Mouse (Mus musculus): Measurements from ENCODE around the gene Bcam. TPM values are rescaled to one million over a fixed set of nuclear protein-coding genes. Genes with fewer than 3 reads are reported as not detected.

Gene Bcam
- polyA plus RNA-seq, 1 experiment from 2014 or later = 17.5 TPM

DNA sequence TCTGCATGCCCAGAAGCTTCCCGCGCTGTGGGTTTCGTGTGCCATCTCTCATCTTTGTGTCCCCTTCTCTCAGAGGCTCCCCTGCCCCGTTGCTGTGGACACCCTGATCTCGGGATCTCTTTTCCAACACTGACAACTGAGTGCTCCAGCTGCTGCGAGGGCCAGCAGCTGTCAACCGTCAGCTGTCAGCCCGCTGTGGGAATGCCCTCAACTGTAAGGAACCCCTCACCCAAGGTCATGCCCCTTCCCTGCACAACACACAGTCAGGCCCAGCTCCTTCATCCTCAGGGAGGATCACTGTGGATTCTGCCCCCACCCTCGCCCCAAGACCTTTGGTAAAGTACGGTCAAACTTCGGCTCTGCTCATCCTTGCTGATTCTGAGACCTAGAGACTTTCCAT, 8.5 kb downstream of the Bcam start:
- H3K27ac ChIP-seq = no peak overlapping the region
- H3K27me3 ChIP-seq (ENCODE audit: control insufficient read depth, insufficient read depth, low read length) = no peaks in the 10 kb centered on the region
- no peaks in the 10 kb centered on the region for H3K9me3 ChIP-seq (ENCODE audit: control insufficient read depth, low read length)
- H3K4me1 ChIP-seq (replicated peaks; ENCODE audit: control insufficient read depth, insufficient read depth, low read length) = no peaks in the 10 kb centered on the region
- H3K4me3 ChIP-seq (replicated peaks; ENCODE audit: low read length) = no peak overlapping the region
- no peak overlapping the region for H3K4me2 ChIP-seq (replicated peaks)
- WGBS = 83% methylated on average over 11 of the region's 11 CpGs
- H3K9ac ChIP-seq = no peak overlapping the region
- no peak for ATAC-seq (ENCODE audit: low FRiP score)
- H3K36me3 ChIP-seq (replicated peaks; ENCODE audit: control insufficient read depth, insufficient read depth) = no peaks in the 10 kb centered on the region; the same call in 1 of the 2 replicates
- DNase-seq (ENCODE audit: low spot score) = no peak

DNA sequence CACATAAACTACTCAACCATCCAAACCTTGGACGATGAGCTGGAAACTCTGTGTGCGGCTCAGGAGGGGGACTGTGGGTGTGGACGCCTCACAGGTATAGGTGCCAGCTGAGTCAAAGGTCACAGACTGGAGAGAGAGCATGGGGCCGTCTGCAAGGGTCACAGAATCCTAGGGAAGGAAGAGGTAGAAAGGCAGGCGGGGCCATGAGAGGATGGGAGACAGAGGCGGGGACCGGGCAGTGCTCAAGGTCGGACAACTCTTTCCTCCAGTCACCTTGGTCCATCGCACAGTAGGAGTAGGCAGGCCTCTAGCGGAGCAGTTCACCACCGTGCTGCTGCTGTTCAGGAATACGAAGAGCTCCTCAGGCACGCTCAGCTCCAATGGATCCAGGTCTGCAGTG, 10.8 kb downstream of the Bcam start:
- ATAC-seq (ENCODE audit: low FRiP score) = no peak

DNA sequence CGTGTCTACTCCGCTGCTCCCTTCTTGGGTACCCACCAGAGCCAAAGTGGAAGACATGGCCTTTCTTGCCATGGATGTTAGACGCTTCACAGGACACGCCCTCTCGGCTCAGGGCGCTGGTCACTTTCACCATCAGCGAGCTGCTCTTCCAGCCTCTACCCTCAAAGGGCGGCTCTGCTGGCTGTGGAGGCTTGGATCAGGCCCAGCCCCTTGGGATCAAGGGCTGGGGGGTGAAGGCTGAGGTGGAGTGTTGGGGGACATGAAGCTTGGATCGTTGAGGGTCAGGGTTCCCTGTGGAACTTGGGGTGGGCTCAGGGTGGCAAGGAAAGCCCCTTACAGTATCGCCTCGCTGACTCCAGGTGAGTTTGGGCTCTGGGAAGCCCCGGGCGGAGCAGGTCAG, 12.2 kb downstream of the Bcam start:
- Histone ChIP-seq H3K9ac (no peak overlapping the region), H3K4me3 (replicated peaks; ENCODE audit: low read length) (no peak overlapping the region), H3K4me2 (replicated peaks) (no peak overlapping the region), H3K9me3 (ENCODE audit: control insufficient read depth, low read length) (no peaks in the 10 kb centered on the region), H3K27me3 (ENCODE audit: control insufficient read depth, insufficient read depth, low read length) (no peaks in the 10 kb centered on the region), H3K4me1 (replicated peaks; ENCODE audit: control insufficient read depth, insufficient read depth, low read length) (no peaks in the 10 kb centered on the region), H3K36me3 (replicated peaks; ENCODE audit: control insufficient read depth, insufficient read depth) (no peaks in the 10 kb centered on the region; the same call in 1 of the 2 replicates), H3K27ac (no peak overlapping the region)
- DNase-seq (ENCODE audit: low spot score) (no peak), ATAC-seq (ENCODE audit: low FRiP score) (no peak)
- WGBS = 89% methylated on average over 13 of the region's 13 CpGs

More for the DNA sequence above, 10.8 kb downstream of the Bcam start:
- Histone ChIP-seq H3K4me2 (replicated peaks) (no peak overlapping the region), H3K36me3 (replicated peaks; ENCODE audit: control insufficient read depth, insufficient read depth) (no peaks in the 10 kb centered on the region; the same call in 1 of the 2 replicates), H3K9ac (no peak overlapping the region), H3K27me3 (ENCODE audit: control insufficient read depth, insufficient read depth, low read length) (no peaks in the 10 kb centered on the region), H3K9me3 (ENCODE audit: control insufficient read depth, low read length) (no peaks in the 10 kb centered on the region), H3K27ac (no peak overlapping the region), H3K4me1 (replicated peaks; ENCODE audit: control insufficient read depth, insufficient read depth, low read length) (no peaks in the 10 kb centered on the region), H3K4me3 (replicated peaks; ENCODE audit: low read length) (no peak overlapping the region)
- WGBS = 91% methylated on average over 13 of the region's 13 CpGs
- DNase-seq (ENCODE audit: low spot score) = no peak

DNA sequence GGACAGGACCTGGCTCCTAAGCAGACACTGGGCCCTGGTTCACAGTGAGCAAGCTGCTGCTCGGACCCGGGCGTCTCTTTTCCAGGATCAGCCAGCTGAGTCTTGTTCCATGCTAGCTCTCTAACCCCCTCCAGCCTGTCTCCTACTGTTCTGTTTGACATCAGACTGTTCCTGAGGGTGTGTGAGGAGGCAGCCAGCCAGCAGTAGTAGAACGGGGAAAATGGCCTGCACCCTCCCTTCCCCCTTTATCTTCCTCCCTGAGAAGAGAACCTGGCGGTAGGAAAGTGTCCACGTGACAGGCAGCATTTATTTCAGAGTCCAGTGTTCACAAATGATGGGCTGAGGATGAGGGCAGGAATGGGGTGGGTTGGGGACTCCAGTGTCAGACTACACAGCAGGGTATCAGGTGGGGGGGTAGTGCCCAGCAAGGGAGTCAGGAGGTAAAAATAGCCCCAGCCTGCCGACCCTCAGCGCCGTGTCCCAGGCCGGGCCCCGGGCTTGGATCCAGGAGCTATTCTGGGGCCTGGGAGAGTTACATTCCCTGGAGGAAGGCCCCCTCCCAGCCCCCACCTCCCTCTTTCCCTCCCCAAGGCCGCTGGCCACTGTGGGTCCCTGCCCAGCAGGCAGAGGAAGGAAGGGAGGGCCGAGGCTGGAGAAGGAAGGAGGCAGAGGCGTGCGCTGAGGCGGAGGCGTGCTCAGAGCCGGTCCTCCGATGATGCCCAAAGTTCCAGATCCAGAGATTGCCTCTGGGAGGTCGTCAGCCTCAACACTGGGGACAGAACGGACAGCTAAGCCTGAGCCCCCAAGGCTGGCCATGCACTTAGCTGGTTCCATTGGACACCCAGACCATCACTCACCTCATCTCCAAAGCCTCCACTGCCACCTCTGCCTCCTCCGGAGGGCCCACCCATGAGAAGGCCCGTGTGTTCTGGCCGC, 14.7 kb downstream of the Bcam start:
- WGBS = 72% methylated on average over 23 of the region's 24 CpGs
- no peak overlapping the region for H3K9ac ChIP-seq
- no peak for ATAC-seq (ENCODE audit: low FRiP score)
- no peaks in the 10 kb centered on the region for H3K9me3 ChIP-seq (ENCODE audit: control insufficient read depth, low read length)
- H3K27ac ChIP-seq = no peak overlapping the region
- no peaks in the 10 kb centered on the region; the same call in 1 of the 2 replicates for H3K36me3 ChIP-seq (replicated peaks; ENCODE audit: control insufficient read depth, insufficient read depth)
- H3K27me3 ChIP-seq (ENCODE audit: control insufficient read depth, insufficient read depth, low read length) = no peaks in the 10 kb centered on the region
- no peak overlapping the region for H3K4me3 ChIP-seq (replicated peaks; ENCODE audit: low read length)
- no peaks in the 10 kb centered on the region for H3K4me1 ChIP-seq (replicated peaks; ENCODE audit: control insufficient read depth, insufficient read depth, low read length)
- no peak overlapping the region for H3K4me2 ChIP-seq (replicated peaks)
- DNase-seq (ENCODE audit: low spot score) = no peak

DNA sequence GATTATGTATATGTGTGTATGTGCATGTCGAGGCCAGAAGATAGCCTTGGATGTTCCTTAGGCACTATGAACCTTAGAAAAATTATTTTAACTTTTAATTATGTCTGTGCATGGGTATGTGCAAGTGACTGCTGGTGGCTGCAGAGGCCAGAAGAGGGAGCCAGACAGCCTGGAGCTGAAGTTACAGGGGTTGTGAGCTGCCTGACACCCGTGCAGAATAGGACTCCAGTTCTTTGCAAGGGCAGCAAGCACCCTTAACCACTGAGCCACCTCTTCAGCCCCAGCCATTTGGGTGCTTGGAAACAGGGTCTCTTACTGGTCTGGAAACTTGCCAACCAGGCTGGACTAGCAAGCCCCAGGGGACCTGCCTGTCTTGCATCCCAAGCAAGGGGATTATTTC, 15.8 kb downstream of the Bcam start:
- Histone ChIP-seq H3K36me3 (replicated peaks; ENCODE audit: control insufficient read depth, insufficient read depth) (no peaks in the 10 kb centered on the region), H3K4me2 (replicated peaks) (no peak overlapping the region), H3K9ac (no peak overlapping the region), H3K4me3 (replicated peaks; ENCODE audit: low read length) (no peak overlapping the region), H3K4me1 (replicated peaks; ENCODE audit: control insufficient read depth, insufficient read depth, low read length) (peaks cover 6% of the 10 kb centered on the region; the same call in 1 of the 2 replicates), H3K27ac (no peak overlapping the region), H3K27me3 (ENCODE audit: control insufficient read depth, insufficient read depth, low read length) (no peaks in the 10 kb centered on the region), H3K9me3 (ENCODE audit: control insufficient read depth, low read length) (no peaks in the 10 kb centered on the region)
- ATAC-seq (ENCODE audit: low FRiP score) (no peak), DNase-seq (ENCODE audit: low spot score) (no peak)
- WGBS = 97% methylated on average over 2 of the region's 2 CpGs

DNA sequence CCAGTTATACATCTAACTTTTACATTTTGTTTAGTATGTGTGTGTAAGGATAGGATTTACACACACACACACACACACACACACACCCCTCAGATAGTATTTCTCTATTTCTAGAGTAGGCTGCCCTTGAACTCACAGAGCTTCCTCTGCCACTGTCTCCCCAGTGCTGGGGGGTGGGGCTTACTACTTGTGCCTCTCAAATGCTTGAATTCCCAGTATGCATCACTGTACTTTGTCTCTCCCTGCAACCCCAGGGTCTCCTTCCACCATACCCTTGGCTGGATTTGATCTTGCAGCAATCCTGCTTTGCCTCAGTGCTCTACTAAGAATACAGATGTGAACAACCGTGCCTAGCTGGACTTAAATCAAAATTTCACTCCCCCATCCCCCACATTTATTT, 16.8 kb downstream of the Bcam start:
- Histone ChIP-seq H3K4me1 (replicated peaks; ENCODE audit: control insufficient read depth, insufficient read depth, low read length) (peaks cover 6% of the 10 kb centered on the region; the same call in 1 of the 2 replicates), H3K36me3 (replicated peaks; ENCODE audit: control insufficient read depth, insufficient read depth) (no peaks in the 10 kb centered on the region), H3K9me3 (ENCODE audit: control insufficient read depth, low read length) (no peaks in the 10 kb centered on the region), H3K9ac (no peak overlapping the region), H3K4me3 (replicated peaks; ENCODE audit: low read length) (no peak overlapping the region), H3K27me3 (ENCODE audit: control insufficient read depth, insufficient read depth, low read length) (no peaks in the 10 kb centered on the region), H3K27ac (no peak overlapping the region), H3K4me2 (replicated peaks) (no peak overlapping the region)
- WGBS = 88% methylated on average over 1 of the region's 1 CpGs
- no peak for ATAC-seq (ENCODE audit: low FRiP score)
- no peak for DNase-seq (ENCODE audit: low spot score)

DNA sequence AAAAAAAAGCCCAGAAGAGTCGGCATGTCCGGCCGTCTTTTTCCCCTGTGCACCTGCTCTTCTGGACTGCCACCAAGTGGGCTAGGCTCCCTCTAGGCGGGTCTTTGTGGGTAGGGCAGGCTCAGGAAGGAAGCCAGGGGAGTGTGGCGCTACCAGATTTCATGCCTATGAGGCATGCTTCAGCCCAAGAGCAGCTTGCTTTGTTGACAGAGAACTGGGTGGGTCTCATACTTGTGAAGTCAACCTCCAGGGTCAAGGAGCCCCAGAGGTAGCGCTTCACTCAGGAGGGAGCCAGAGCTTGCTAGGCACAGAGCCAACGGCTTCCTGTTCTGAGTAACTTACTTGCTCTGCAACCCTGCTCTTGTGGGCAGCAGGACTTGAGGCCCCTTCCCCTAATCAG, 17.2 kb downstream of the Bcam start:
- H3K4me1 ChIP-seq (replicated peaks; ENCODE audit: control insufficient read depth, insufficient read depth, low read length) = peaks cover 6% of the 10 kb centered on the region; the same call in 1 of the 2 replicates
- no peak for ATAC-seq (ENCODE audit: low FRiP score)
- no peak overlapping the region for H3K4me3 ChIP-seq (replicated peaks; ENCODE audit: low read length)
- no peaks in the 10 kb centered on the region for H3K27me3 ChIP-seq (ENCODE audit: control insufficient read depth, insufficient read depth, low read length)
- no peak overlapping the region for H3K27ac ChIP-seq
- no peaks in the 10 kb centered on the region for H3K36me3 ChIP-seq (replicated peaks; ENCODE audit: control insufficient read depth, insufficient read depth)
- no peak for DNase-seq (ENCODE audit: low spot score)
- H3K4me2 ChIP-seq (replicated peaks) = no peak overlapping the region
- 79% methylated on average over 7 of the region's 7 CpGs for WGBS
- no peaks in the 10 kb centered on the region for H3K9me3 ChIP-seq (ENCODE audit: control insufficient read depth, low read length)
- H3K9ac ChIP-seq = no peak overlapping the region

DNA sequence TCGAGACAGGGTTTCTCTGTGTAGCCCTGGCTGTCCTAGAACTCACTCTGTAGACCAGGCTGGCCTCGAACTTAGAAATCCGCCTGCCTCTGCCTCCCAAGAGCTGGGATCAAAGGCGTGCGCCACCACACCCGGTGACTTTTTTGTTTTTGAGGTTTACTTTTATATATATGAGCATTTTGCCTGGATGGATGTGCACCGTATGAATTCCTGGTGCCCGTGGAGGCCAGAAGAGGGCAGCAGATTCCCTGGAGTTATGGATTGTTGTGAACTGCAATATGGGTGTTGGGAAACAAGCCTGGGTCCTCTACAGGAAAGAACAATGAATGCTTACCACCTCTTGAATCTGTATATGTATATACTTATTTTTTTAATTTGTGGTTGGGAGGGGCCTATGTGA, 18.2 kb downstream of the Bcam start:
- no peak for ATAC-seq (ENCODE audit: low FRiP score)
- WGBS = 79% methylated on average over 8 of the region's 8 CpGs

DNA sequence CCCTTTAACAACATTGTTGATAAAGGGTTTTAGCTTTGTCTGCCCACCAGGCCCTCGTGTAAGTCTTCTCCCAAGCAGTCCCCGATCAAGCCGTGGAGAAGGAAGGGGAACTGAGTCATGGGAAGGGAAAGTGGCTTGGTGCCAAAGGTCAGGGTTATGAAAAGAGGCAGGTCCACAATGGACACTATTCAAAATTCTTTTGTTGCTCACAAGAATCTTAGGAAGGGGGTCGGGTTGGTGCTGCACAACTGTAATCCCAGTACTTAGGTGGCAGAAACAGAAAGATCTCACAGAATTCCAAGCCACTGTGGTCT, 19.8 kb downstream of the Bcam start:
- Histone ChIP-seq H3K27me3 (ENCODE audit: control insufficient read depth, insufficient read depth, low read length) (no peaks in the 10 kb centered on the region), H3K9ac (no peak overlapping the region), H3K9me3 (ENCODE audit: control insufficient read depth, low read length) (no peaks in the 10 kb centered on the region), H3K36me3 (replicated peaks; ENCODE audit: control insufficient read depth, insufficient read depth) (no peaks in the 10 kb centered on the region), H3K4me2 (replicated peaks) (no peak overlapping the region; the same call in 1 of the 2 replicates), H3K27ac (no peak overlapping the region), H3K4me1 (replicated peaks; ENCODE audit: control insufficient read depth, insufficient read depth, low read length) (peaks cover 27% of the 10 kb centered on the region), H3K4me3 (replicated peaks; ENCODE audit: low read length) (peak overlapping the region; percentile 78; the same call in 1 of the 2 replicates)
- DNase-seq (ENCODE audit: low spot score) (no peak), ATAC-seq (ENCODE audit: low FRiP score) (no peak)
- 66% methylated on average over 4 of the region's 4 CpGs for WGBS

More for the DNA sequence above, 18.2 kb downstream of the Bcam start:
- Histone ChIP-seq H3K9me3 (ENCODE audit: control insufficient read depth, low read length) (no peaks in the 10 kb centered on the region), H3K4me1 (replicated peaks; ENCODE audit: control insufficient read depth, insufficient read depth, low read length) (peaks cover 14% of the 10 kb centered on the region), H3K36me3 (replicated peaks; ENCODE audit: control insufficient read depth, insufficient read depth) (no peaks in the 10 kb centered on the region), H3K9ac (no peak overlapping the region), H3K27me3 (ENCODE audit: control insufficient read depth, insufficient read depth, low read length) (no peaks in the 10 kb centered on the region), H3K4me2 (replicated peaks) (no peak overlapping the region), H3K4me3 (replicated peaks; ENCODE audit: low read length) (no peak overlapping the region), H3K27ac (no peak overlapping the region)
- no peak for DNase-seq (ENCODE audit: low spot score)

All from hindbrain, embryonic 14.5 days (tissue).